Comparison of ENCODE assay signal across 9 mouse cellular contexts in genomic region chr9:24695700-24696404, GRCm38 (mm10). TPM values are rescaled to one million over a fixed set of nuclear protein-coding genes. Genes with fewer than 3 reads are reported as not detected.
A peak's percentile ranks its signal among the peaks of the same experiment; 100 is the strongest.
DNase-seq lines count a peak whose midpoint lies in the region; ATAC-seq and TF ChIP-seq lines count a peak whose summit lies in the region.
"Had no signal": no experiment of that assay in that cellular context is flagged by ENCODE, and none has a peak within 500 bp of the region (broad histone marks: within the 10 kb centered on the region; RNA-seq: fewer than 3 reads in every experiment).

TSS of gene Dpy19l2 (minus strand) at chr9:24696293.

- TF ChIP-seq CTCF in ES-Bruce4 (IDR thresholded peaks at IDR 0.05; ENCODE audit: low read depth, low read length), result no peak
- no peak for TF ChIP-seq CTCF in thymus, adult 2 months (IDR thresholded peaks at IDR 0.05; ENCODE audit: borderline replicate concordance, control insufficient read depth, extremely low read depth, insufficient read depth, low read length, poor library complexity)

- no peaks in the 10 kb centered on the region for H3K4me1 ChIP-seq in ES-Bruce4 (ENCODE audit: control insufficient read depth, insufficient read depth, low read length)
- H3K4me1 ChIP-seq in forebrain, embryonic 12.5 days, result peaks cover 10% of the 10 kb centered on the region; the same call in 1 of the 2 replicates
- peaks cover 7% of the 10 kb centered on the region for H3K4me1 ChIP-seq in hindbrain, embryonic 15.5 days (replicated peaks)
- no peaks in the 10 kb centered on the region for H3K4me1 ChIP-seq in liver, embryonic 12.5 days
- H3K4me1 ChIP-seq in thymus, adult 2 months (replicated peaks; ENCODE audit: control insufficient read depth, insufficient read depth, low read length), result 0 out of 2 replicates have a peak, but pooled peaks cover 3% of the 10 kb centered on the region

- H3K27me3 ChIP-seq in ES-Bruce4 (ENCODE audit: control insufficient read depth, insufficient read depth, low read length, poor library complexity, severe bottlenecking), result no peaks in the 10 kb centered on the region
- no peaks in the 10 kb centered on the region for H3K27me3 ChIP-seq in forebrain, embryonic 12.5 days
- H3K27me3 ChIP-seq in hindbrain, embryonic 15.5 days, result 0 out of 2 replicates have a peak, but pooled peaks cover 2% of the 10 kb centered on the region
- H3K27me3 ChIP-seq in liver, embryonic 12.5 days (replicated peaks), result peaks cover 16% of the 10 kb centered on the region
- peaks cover 3% of the 10 kb centered on the region; the same call in 1 of the 2 replicates for H3K27me3 ChIP-seq in thymus, adult 2 months (ENCODE audit: control insufficient read depth, insufficient read depth, low read length)

- TF ChIP-seq EP300 in ES-Bruce4 (IDR thresholded peaks at IDR 0.05; ENCODE audit: insufficient read depth, low read depth, low read length), result no peak

- no peak within 1 kb of the TSS for H3K27ac ChIP-seq in ES-Bruce4 (ENCODE audit: insufficient read depth, low read length)
- no peak within 1 kb of the TSS for H3K27ac ChIP-seq in forebrain, embryonic 12.5 days
- no peak within 1 kb of the TSS for H3K27ac ChIP-seq in hindbrain, embryonic 15.5 days (replicated peaks)
- no peak within 1 kb of the TSS for H3K27ac ChIP-seq in liver, embryonic 12.5 days
- no peak within 1 kb of the TSS for H3K27ac ChIP-seq in thymus, adult 2 months (ENCODE audit: control insufficient read depth, insufficient read depth, low read length)

- no peaks in the 10 kb centered on the region for H3K36me3 ChIP-seq in ES-Bruce4 (ENCODE audit: control insufficient read depth, insufficient read depth, low read length, poor library complexity, severe bottlenecking)
- H3K36me3 ChIP-seq in forebrain, embryonic 12.5 days (replicated peaks), result no peaks in the 10 kb centered on the region
- no peaks in the 10 kb centered on the region for H3K36me3 ChIP-seq in hindbrain, embryonic 15.5 days
- H3K36me3 ChIP-seq in liver, embryonic 12.5 days, result no peaks in the 10 kb centered on the region
- no peaks in the 10 kb centered on the region for H3K36me3 ChIP-seq in thymus, adult 2 months (ENCODE audit: control insufficient read depth, insufficient read depth, low read length)

- WGBS in forebrain, embryonic 12.5 days, result 1% methylated on average over 45 of the region's 45 CpGs
- 1% methylated on average over 45 of the region's 45 CpGs for WGBS in hindbrain, embryonic 15.5 days
- WGBS in liver, embryonic 12.5 days (ENCODE audit: insufficient replicate concordance), result 2% methylated on average over 45 of the region's 45 CpGs
- 4% methylated on average over 45 of the region's 45 CpGs for WGBS in thymus, adult 2 months

- no peak within 1 kb of the TSS for H3K9ac ChIP-seq in ES-Bruce4 (ENCODE audit: low read depth, poor library complexity, severe bottlenecking)
- H3K9ac ChIP-seq in forebrain, embryonic 12.5 days, result peak within 1 kb of the TSS; percentile 44
- H3K9ac ChIP-seq in hindbrain, embryonic 15.5 days, result peak within 1 kb of the TSS; percentile 50
- no peak within 1 kb of the TSS for H3K9ac ChIP-seq in liver, embryonic 12.5 days

- DNase-seq in adrenal gland, postnatal 25 days, result peak; percentile 5
- no peak for DNase-seq in adrenal gland, adult 8-10 months
- DNase-seq in right cerebral cortex, adult 2 months (ENCODE audit: low spot score in 2 of 2), result peak; percentile 45 to 51
- DNase-seq in thymus, adult 2 months, result no peak

- peak within 1 kb of the TSS; percentile 96 for H3K4me2 ChIP-seq in forebrain, embryonic 12.5 days
- H3K4me2 ChIP-seq in hindbrain, embryonic 15.5 days, result peak within 1 kb of the TSS; percentile 94
- peak within 1 kb of the TSS; percentile 65 for H3K4me2 ChIP-seq in liver, embryonic 12.5 days

- TF ChIP-seq POLR2A in ES-Bruce4 (IDR thresholded peaks at IDR 0.05; ENCODE audit: insufficient read depth, low read length), result no peak
- no peak for TF ChIP-seq POLR2A in thymus, adult 2 months (IDR thresholded peaks at IDR 0.05; ENCODE audit: control insufficient read depth, extremely low read depth, insufficient read depth, low read length, poor library complexity)

- peak; percentile 98 for ATAC-seq in forebrain, embryonic 12.5 days (ENCODE audit: low FRiP score)
- peak; percentile 91 for ATAC-seq in hindbrain, embryonic 15.5 days (ENCODE audit: low FRiP score, low read depth)
- 0 out of 2 replicates have a peak, but pooled peaks have one; percentile 27 for ATAC-seq in liver, embryonic 12.5 days

- H3K4me3 ChIP-seq in ES-Bruce4 (ENCODE audit: low read depth, low read length), result peak within 1 kb of the TSS; percentile 46
- peak within 1 kb of the TSS; percentile 50 for H3K4me3 ChIP-seq in forebrain, embryonic 12.5 days (replicated peaks)
- peak within 1 kb of the TSS; percentile 51 for H3K4me3 ChIP-seq in hindbrain, embryonic 15.5 days
- peak within 1 kb of the TSS; percentile 36 for H3K4me3 ChIP-seq in liver, embryonic 12.5 days
- no peak within 1 kb of the TSS for H3K4me3 ChIP-seq in thymus, adult 2 months (ENCODE audit: control insufficient read depth, insufficient read depth, low read length)

- no peaks in the 10 kb centered on the region for H3K9me3 ChIP-seq in ES-Bruce4 (replicated peaks; ENCODE audit: control insufficient read depth, insufficient read depth, low read length, poor library complexity, severe bottlenecking)
- H3K9me3 ChIP-seq in forebrain, embryonic 12.5 days, result no peaks in the 10 kb centered on the region; the same call in 1 of the 2 replicates
- H3K9me3 ChIP-seq in hindbrain, embryonic 15.5 days, result no peaks in the 10 kb centered on the region
- H3K9me3 ChIP-seq in liver, embryonic 12.5 days (replicated peaks), result no peaks in the 10 kb centered on the region

RNA-seq across cellular contexts. Expression of gene Dpy19l2, which starts in this region (rescaled TPM):
- not detected in 2 replicates for total RNA-seq in adrenal gland, postnatal 25 days (2021)
- total RNA-seq in adrenal gland, adult 8-10 months (2022), result under 1 TPM in 1 of 4 experiments, not detected in 3; 0.11 TPM
- not detected in 2 replicates for polyA plus RNA-seq in ES-Bruce4 (2011; ENCODE audit: insufficient read depth, insufficient read length, low read depth, missing spikeins)
- 0.41 TPM in 1 of 2 replicates, not detected in the other for polyA plus RNA-seq in forebrain, embryonic 12.5 days (2016; fragmentation: Nextera tagmentation; extraction: Ambion mirVana)
- polyA plus RNA-seq in hindbrain, embryonic 15.5 days (2015; fragmentation: Nextera tagmentation; extraction: Ambion mirVana), result 0.34 and 0.39 TPM in 2 replicates
- 0.06 and 0.08 TPM in 2 replicates for polyA plus RNA-seq in liver, embryonic 12.5 days (2016; fragmentation: Nextera tagmentation; extraction: Ambion mirVana)
- polyA plus RNA-seq in thymus, adult 2 months (2012; rRNA removed), result not detected in 2 replicates
- polyA plus RNA-seq: C2C12 had no signal

Comparison
In these comparisons a context has a peak if more than half of its experiments do, and no peak if none do; other contexts are left out.
1. Peak in DNase-seq in adrenal gland, postnatal 25 days; RNA of the gene not detected or under 1 TPM.
2. Peak in ATAC-seq, H3K4me3 ChIP-seq, H3K9ac ChIP-seq and H3K4me2 ChIP-seq in forebrain, embryonic 12.5 days; RNA of the gene not detected or under 1 TPM.
3. Peak in ATAC-seq, H3K4me3 ChIP-seq, H3K9ac ChIP-seq and H3K4me2 ChIP-seq in hindbrain, embryonic 15.5 days; RNA of the gene not detected or under 1 TPM.
4. Peak in ATAC-seq, H3K4me3 ChIP-seq and H3K4me2 ChIP-seq in liver, embryonic 12.5 days; RNA of the gene not detected or under 1 TPM.
5. DNase-seq: peak in right cerebral cortex, adult 2 months (2 of 2); none in adrenal gland, adult 8-10 months (single experiment) and thymus, adult 2 months (single experiment).
6. ATAC-seq: peak in every context shown above with its lines; median percentile 98 in forebrain, embryonic 12.5 days; 91 in hindbrain, embryonic 15.5 days; 27 in liver, embryonic 12.5 days.
7. Peak in every context shown above with its lines, with median percentiles within 50 percentile points of each other: H3K4me2 ChIP-seq.